Mouse (Mus musculus): ENCODE data around the gene Afdn. TPM values are rescaled to one million over a fixed set of nuclear protein-coding genes. Genes with fewer than 3 reads are reported as not detected.

The Afdn gene
- 100 to 1,000 TPM; 106 to 131 TPM for total RNA-seq (2021)
- long read RNA-seq, experiment 1, full-length matches to known transcripts = 2 of 28 reads
- long read RNA-seq, experiment 1, partial matches to known transcripts = 16 of 28 reads
- long read RNA-seq, experiment 1, other reads (novel, unspliced or antisense) = 10 of 28 reads
- long read RNA-seq, experiment 2, full-length matches to known transcripts = 9 of 66 reads
- long read RNA-seq, experiment 2, partial matches to known transcripts = 21 of 66 reads
- long read RNA-seq, experiment 2, other reads (novel, unspliced or antisense) = 36 of 66 reads

DNA sequence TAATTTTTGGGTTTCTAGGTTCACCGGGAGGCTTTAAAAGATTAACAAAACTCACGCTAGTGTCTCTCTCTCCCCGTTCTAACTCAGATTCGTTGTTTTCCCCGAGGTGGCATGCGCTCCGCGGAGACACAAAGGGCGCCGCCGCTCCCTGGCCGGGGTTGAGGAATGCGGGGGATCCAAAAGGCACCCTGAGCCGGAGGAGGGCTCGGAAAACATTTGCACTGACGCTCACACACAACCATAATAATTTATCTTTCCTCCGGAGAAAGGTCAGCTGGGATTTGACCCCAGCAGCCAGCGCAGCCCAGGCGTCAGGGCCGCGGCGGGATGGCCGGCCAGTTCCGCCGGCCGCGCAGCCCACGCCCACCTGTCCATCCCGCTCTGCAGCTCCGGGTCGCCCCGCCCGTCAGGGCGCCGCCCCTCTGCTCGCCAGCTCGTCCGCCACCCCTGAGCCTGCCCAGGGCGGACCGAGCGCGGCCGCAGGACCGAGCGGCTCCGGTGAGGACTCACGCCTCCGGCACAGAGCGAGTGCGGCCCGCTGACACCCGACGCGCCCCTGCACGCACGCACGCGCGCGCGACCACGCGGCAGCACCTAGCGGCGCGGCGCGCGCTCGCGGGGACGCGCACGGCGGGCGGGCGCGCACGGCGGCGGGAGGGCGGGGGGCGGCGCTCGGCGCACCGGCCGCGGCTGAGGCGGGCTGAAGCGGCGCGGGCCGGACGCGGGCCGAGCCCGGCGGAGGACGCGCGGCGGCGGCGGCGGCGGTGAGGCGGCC, at the start of gene Afdn:
Afdn (plus strand) TSS at position 687 of the 775 bp plus-strand sequence.
- DNase-seq = peak; percentile 86 to 91
- intact Hi-C loops (cut with DNase I) = loop anchor here (1.0 to 5.0 kb wide), 4 partner anchors 52 to 288 kb away; no protein-coding TSS in a partner anchor

DNA sequence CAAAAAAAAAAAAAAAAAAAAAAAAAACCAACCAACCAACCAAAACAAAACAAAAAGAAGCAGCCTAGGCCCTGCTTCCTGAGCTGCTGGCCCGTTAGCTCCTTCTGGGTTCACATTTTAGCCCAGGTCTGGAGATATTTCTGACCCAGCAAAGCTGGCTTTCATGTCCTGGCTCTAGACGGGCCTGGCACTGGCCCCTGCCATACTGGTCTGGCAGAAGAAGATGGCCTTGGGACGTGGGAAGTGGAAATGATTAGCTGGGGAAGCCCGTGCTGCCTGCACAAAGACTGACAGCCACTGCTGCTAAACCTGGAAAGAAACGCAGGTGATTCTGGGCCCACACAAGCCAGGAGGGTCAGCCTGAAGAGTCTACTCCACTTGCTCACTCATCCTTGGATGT, 49.2 kb upstream of the Afdn start:
- intact Hi-C loops (cut with DNase I) = no loop called here
- DNase-seq = no peak

DNA sequence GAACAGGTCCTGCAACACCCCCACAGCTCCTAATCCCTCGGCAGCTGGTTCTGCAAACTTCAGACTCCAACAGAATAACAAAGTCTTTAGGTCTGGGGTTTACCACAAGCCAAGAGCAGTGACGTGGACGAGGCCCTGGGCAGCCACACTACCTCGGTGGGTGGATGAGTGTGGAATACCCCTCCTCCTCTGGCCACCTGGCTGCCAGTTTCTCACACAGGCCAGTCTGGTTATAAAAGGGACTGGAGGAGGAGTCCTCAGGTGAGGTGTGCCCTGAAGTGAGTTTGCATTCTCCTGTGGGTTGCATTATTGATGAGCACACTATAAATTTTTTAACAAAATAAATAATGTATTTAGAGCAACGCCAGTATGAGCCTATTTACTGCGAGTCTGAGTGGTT, 48.2 kb upstream of the Afdn start:
- intact Hi-C loops (cut with DNase I) = no loop called here
- no peak for DNase-seq

DNA sequence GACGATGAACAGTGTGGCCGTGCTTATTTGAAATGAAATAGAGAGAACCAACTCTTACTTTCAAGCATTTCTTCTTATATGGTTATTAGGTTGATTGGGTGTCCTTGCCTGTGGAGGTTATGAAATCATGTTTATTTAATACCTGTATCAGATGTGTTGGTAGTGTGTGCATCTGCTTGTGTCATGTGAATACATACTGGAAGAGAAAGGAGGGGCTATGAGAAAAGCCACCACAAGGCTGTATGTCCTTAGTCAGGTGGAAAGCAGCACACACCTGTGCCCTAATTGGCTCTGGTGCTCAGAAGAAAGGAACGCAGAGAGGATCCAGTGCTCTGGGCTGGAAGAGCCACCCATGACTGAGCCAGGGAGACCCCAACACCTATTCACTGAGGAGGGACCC, 47.8 kb upstream of the Afdn start:
- intact Hi-C loops (cut with DNase I) = no loop called here
- DNase-seq = no peak

DNA sequence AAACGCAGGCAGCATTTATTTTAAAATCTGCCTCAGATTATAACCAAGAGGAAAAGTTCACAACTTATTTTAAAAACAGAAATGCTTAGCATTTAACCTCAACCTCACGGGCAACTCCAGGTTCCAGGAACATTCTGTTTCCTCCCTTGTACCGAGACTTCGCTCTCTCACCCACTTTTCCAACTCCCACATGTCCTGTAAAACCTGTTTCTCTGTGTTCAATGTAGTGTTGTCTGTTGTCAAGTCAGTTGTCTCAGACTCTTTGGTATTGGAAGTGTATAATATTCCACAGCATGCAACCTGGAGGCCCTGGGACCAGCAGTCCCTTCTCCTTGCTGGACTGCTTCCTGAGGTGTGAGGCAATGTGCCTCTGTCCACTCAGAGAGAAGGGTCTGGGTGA, 46.2 kb upstream of the Afdn start:
- no peak for DNase-seq
- intact Hi-C loops (cut with DNase I) = no loop called here

DNA sequence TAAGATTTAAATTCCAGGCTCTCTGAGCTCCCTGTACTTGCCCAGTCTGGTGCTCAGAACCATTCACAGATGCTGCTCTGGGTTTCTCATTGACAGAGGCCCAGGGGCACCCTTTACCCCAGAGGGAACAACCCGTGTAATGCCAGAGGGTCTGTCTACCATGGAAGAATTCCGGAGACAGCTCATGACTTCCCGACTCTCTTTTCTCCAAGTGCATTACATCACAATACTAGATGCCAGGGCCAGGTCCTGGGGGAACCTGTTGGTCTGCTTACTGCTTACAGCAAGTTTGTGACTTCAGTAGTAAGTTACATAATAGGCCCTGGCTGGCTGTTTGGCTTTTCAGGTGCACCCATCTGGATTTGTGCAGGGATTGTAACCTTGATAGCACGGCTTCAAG, 45.7 kb upstream of the Afdn start:
- DNase-seq = no peak
- intact Hi-C loops (cut with DNase I) = no loop called here

DNA sequence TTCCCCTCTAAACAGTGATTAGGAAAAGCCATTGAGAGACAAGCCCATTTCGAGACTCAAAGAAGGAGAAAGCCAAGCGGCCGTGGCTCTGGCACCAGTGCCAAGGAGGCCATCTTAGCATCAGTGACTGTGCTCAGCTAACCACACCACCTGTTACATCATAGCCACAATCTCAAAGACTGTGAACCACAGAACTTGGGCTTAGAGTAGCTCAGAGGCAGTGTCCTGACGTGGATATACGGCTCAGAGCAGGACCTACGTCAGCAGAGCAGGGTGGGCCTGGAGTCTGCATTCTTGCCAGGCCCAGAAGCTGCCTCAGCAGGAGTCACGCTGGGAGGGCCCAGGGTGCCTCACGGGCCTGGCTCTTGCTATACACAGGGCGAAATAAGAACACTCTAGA, 44.8 kb upstream of the Afdn start:
- intact Hi-C loops (cut with DNase I) = no loop called here
- DNase-seq = no peak

DNA sequence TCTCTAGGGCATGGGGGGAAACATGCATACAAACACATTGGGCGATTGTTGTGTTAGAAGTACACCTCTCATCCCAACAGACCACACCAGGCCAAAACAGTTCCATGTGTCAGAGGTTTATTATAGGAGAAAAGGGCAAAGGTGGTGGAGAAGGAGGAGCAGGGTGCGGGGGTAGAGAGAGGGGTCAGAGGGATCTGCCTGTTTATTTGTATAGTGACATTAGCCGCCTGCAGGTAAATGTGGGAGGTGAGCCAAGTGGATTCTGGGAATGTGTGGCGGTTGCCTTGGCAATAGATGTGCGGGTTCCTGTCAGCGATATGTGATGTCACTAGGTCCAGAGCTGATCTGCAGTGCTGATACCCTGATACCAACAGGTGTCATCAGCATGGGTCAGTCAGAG, 44.0 kb upstream of the Afdn start:
- DNase-seq = no peak
- intact Hi-C loops (cut with DNase I) = no loop called here

DNA sequence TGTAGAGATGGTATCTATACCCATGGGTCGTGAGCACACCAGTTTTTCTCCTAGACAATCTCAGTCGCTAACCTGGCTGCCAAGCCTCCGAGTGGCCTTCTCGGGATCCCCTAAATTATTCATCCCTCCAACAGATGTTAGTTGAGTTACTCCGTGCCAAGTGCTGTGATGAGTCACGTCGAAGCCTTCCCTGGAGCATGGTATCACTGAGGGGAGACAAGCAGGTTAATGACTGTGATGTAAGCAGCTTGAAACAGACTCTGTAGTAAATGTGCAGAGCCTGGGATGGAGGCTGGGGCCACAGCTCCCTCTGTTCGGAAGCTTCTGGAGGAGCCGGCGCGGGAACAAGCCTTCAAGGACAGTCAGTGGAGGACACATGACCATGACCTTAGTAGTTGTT, 42.9 kb upstream of the Afdn start:
- no peak for DNase-seq
- intact Hi-C loops (cut with DNase I) = no loop called here

DNA sequence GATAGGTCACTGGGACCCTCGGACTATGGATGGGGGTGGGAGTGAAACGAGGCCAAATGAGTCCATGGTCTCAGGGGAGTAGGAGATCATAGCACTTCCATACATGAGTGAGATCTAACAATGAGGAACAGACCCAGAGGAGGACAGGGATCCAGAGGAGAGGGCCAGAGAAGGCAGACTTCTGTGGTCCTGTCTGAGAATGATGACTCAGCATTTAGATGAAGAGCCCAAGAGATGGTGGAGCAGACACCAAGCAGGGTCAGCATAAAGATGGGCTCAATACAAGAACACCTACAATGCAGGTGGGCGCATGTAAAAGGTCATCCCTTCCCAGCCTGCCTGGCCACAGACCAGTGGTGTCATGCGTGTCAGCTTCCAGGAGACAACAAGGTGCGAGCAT, 40.2 kb upstream of the Afdn start:
- intact Hi-C loops (cut with DNase I) = no loop called here

DNA sequence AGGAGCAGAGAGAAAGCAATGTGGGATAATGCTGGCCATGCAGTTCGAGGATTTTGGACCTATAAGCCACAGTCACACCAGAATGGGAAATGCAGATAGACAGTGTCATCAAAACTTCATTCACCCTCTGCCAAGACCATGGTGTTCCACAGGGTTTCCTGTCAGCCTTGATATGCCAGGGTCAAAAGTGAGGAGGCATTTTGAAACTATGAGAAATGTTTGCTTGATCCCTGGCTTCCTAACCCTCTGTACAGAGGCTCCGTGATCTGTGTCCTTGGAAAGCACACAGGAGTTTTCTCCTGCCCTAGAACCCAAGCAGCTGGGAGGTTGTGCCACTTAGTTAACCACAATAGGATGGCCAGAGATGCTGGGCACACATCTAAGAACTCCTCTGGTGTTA, 39.0 kb upstream of the Afdn start:
- intact Hi-C loops (cut with DNase I) = no loop called here
- DNase-seq = no peak

More for the DNA sequence above, 40.2 kb upstream of the Afdn start:
- no peak for DNase-seq

DNA sequence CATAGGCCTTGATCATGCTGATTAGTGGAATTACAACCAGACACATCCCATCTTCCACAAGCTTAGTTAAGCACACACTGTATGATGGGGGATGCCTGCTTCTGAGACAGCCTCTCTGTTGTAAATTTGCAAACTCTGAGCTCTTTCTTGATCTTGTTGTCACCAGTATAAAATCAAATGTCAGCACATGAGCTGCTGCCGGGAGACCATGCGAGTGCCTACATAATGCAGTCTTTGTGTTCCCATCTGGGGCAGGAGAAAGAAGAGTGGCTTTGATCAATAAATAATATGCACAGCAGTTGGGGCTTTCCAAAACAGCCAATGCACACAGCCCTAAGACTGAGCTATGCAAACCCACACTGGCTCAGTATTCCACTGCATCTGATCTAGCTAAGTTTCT, 37.9 kb upstream of the Afdn start:
- intact Hi-C loops (cut with DNase I) = no loop called here

DNA sequence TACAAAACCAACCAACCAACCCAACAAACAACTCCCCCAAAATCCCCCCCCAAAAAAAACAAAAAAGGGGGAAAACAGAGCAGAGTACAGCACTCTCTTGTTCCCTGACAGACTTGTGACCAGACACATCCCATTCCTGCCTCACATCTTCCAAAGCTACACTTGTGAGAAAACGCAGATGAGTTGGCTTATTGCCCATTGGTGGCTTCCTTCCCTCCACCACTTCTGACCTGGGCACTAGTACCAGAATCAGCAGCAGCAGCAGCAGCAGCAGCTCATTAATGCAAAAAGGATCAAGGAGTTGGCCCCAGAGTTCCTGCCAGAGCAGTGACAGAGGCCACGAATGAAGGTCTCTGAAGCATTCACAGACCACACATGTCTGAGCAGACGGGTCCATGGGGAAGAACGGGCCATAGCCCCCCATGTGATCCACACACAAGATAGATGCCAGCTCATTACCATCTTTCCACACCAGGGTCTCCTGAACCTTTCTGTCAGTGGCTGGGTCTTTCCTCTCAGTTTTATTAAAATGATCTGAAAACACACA, 35.3 kb upstream of the Afdn start:
- intact Hi-C loops (cut with DNase I) = no loop called here
- no peak for DNase-seq

More for the DNA sequence above, 37.9 kb upstream of the Afdn start:
- DNase-seq = no peak

DNA sequence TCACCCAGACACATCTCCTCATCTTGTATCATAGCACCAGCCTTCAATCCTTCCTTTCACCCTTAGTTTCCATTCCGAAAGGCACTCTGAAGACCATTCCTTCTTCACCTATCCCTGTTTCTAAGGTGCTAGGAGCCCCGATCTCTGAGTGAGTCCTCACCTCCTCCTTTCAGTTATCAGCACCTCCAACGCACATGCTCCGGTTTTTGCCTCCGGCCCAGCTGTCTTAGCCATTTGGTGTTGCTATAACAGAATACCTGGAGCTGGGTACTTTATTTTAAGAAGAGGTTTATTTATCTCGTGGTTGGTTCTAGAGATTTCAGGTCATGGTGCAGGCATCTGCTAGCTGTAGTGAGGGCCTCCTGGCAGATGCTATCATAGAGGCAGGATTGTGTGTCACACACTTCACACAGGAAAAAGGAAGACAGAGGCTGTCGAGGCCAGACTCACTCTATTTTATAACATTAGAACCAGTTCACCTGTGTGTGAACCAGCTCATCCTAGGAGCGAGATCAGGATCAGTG, 33.4 kb upstream of the Afdn start:
- no peak for DNase-seq
- intact Hi-C loops (cut with DNase I) = no loop called here

DNA sequence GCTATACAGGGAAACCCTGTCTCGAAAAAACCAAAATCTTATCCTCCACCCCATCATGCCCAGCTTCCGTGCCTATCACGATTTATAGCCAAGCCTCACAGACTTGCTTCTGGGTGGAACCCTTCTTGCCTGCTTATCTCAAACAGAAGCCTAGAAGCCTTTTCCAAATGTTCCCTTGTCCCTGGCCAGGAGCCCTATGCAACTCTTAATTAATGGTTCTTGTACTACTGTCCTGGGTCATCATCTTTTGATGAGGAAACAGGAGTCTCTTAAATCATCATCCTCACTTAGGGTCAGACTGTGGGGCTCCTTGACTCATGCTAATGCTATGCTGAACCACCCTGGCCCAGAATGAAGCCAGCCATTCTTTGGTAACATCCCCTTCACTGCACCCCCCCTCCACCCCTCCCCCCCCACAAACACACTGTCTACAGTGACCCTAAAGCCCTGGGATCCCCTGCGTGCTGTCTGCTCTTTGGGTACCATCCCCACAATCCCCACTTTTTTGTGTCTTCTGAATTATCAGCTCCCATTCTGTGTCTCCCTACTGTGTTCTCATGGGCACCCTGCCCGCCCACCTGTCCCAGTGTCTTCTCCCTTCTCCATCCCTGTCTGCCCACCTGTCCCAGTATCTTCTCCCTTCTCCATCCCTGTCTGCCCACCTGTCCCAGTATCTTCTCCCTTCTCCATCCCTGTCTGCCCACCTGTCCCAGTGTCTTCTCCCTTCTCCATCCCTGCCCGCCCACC, 29.2 kb upstream of the Afdn start:
- intact Hi-C loops (cut with DNase I) = no loop called here
- no peak for DNase-seq

DNA sequence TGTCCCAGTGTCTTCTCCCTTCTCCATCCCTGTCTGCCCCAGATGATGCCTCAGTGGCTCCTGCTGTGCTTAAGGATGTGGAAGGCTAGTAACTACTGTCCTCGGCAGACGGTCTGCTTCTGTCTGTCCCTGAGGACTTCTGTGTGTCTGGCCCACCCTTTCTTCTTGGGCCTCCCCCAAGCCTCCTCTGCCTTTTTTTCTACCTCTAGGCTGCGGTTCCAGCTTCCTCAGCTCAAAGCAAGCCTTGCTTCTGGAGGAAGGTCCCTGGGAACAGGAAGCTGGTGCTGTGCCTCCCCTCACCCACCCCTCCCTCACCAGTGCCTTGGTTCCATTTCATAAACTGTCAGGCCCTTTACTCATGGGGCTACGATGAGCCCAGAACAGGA, 28.6 kb upstream of the Afdn start:
- DNase-seq = no peak
- intact Hi-C loops (cut with DNase I) = no loop called here

DNA sequence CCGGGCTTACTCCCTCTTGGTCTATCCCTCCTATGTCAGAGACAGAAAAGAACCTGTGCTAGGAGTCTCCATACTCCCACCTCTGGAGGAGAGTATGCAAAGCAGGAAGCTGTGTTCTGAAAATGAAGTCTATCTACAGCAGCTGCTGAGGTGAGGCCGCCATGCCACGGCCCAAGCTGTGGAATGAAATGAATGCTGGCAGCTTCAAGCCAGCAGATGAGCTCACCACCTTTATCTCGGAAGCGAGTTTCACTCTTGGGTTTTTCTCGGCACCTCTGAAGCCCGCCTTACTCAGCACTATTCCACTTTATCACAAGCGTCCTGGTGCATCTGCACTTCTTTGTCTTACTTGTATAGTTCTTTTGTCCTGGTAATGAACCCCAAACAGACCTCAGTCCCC, 27.7 kb upstream of the Afdn start:
- DNase-seq = peak in 1 of 2 experiments; percentile 40
- intact Hi-C loops (cut with DNase I) = no loop called here

DNA sequence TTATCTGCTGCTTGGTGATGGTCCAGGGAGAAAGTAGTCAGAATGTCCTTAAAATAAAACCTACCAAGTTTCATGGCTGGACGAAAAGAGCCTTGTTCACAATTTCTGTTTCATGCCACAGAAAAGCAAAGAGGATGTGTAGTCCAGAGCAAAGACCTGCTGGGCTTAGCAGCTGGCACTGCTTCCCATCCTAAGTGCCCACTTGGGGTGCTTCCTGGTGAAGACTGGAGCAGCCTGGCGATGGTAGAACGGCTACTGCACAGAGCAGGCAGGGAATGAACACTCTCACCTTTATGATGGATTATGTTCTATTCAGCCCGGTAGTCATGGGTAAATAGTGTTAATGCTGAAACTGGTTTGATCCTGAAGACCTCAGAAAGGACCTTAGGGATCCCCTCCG, 26.4 kb upstream of the Afdn start:
- intact Hi-C loops (cut with DNase I) = no loop called here
- DNase-seq = no peak

DNA sequence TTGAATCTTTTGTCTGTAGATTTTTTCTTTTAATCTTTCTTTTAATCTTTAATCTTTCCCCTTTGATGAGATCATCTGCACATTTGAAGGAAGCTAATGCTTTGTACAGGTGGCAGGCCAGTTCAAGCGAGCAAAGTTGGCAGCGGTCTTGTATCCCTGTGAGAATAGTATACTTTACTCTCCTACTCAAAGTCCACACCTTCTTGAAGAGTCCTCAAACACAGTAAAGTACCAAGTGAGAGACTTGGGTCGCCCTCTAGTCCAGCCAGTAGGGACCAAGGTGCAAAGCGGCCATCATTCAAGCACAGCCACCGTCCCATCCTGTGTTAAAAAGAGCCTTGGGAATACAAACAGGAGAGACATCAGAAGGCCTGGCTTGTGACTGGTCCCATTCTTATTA, 25.3 kb upstream of the Afdn start:
- intact Hi-C loops (cut with DNase I) = no loop called here
- DNase-seq = no peak

DNA sequence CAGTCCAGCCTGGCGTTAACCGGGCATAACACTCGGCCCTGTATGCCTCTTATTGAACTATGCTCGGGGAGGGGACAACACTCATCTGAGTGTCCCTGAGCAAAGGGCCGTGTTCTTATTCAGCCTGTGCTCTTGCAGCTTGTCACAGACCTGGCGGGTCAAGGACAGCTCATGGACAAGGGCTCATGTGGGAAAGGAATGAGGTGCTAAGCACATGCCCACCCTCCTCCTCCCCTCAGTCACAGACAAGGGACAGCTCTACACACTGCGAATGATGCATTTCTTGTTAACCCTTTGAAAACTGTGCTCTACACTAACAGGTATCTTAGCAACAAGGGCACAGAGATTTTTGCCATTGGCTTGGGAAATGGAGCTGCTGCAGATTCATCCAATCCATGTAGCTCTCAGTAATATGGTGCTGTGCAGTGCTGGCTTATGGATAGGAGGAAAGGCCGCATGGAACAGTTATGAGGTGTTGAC, 24.5 kb upstream of the Afdn start:
- intact Hi-C loops (cut with DNase I) = no loop called here
- no peak for DNase-seq

DNA sequence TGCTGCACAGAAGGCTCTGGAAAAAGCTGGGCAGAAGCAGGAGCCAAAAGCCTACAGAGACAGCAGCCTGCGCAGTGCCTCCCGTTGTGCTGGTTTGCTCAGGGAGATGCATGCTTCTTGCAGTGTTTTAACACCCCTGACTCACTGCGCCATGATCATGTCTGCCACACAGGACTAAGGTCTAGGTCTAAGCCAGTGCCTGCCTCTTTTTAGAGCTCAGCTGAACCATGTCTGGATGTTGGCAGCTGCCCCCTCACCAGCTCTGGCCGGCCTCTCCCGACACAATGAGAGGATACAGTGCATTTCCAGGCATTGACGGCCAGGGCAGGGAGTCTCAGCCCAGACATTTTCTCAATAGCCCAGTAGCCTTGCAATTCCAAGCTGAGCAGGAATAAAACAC, 23.0 kb upstream of the Afdn start:
- intact Hi-C loops (cut with DNase I) = no loop called here
- peak; percentile 30 for DNase-seq
